Mouse (Mus musculus) kidney, embryonic 14.5 days (tissue): ENCODE measurements at regions not wholly inside any gene's neighbourhood (a gene's known extent, or its start where the extent isn't known, plus 50 kb on each side); places are given as distances from the start of the nearest gene placed in this dataset.

Source experiments
- ATAC-seq: fragments of 200-750 bp; cut with Nextera tagmentation; 2 replicates; pipeline ENCODE4 v1.8.0; 2017; ENCODE audit warnings: moderate number of reproducible peaks, mild to moderate bottlenecking, moderate TSS enrichment, moderate library complexity; ENCODE audit not compliant: low FRiP score, low TSS enrichment
- H3K27ac ChIP-seq: fragments of 300-500 bp; sonication (generic); 2 replicates; pipeline ENCODE4 v1.5.1; 2014; ENCODE audit warnings: low read depth, mild to moderate bottlenecking, low read length, moderate library complexity, mixed read lengths
- H3K27me3 ChIP-seq: fragments of 300-500 bp; sonication (generic); 2 replicates; pipeline ENCODE4 v1.6.1; 2014; ENCODE audit warnings: mild to moderate bottlenecking, low read length; ENCODE audit not compliant: control insufficient read depth, insufficient read depth
- H3K36me3 ChIP-seq: fragments of 300-500 bp; sonication (generic); 2 replicates; pipeline ENCODE4 v1.6.1; 2014; ENCODE audit warnings: low read length, mixed read lengths; ENCODE audit not compliant: control insufficient read depth, insufficient read depth
- H3K4me1 ChIP-seq: fragments of 300-500 bp; sonication (generic); 2 replicates; pipeline ENCODE4 v1.6.1; 2014; ENCODE audit warnings: low read length, mixed read lengths; ENCODE audit not compliant: control insufficient read depth, insufficient read depth
- H3K4me2 ChIP-seq: fragments of 300-500 bp; sonication (generic); replicated peaks from 2 replicates; pipeline ENCODE4 v1.6.1; 2014; ENCODE audit warnings: low read depth, mild to moderate bottlenecking, low read length
- H3K4me3 ChIP-seq: fragments of 300-500 bp; sonication (generic); 2 replicates; pipeline ENCODE4 v1.5.1; 2014; ENCODE audit warnings: mild to moderate bottlenecking, low read length
- H3K9ac ChIP-seq: fragments of 300-500 bp; sonication (generic); 2 replicates; pipeline ENCODE4 v1.6.1; 2014; ENCODE audit warnings: low read depth, mild to moderate bottlenecking, low read length, moderate library complexity
- H3K9me3 ChIP-seq: fragments of 300-500 bp; sonication (generic); 2 replicates; pipeline ENCODE4 v1.6.1; 2016; ENCODE audit warnings: low read length; ENCODE audit not compliant: control insufficient read depth
- WGBS: fragments of 180-500 bp; shearing (Covaris S2); extraction: QIAGEN DNeasy Blood & Tissue Kit; methylation state at CpG from one replicate; pipeline ENCODE4 v1.1.7; 2014; 5-methylcytosine and 5-hydroxymethylcytosine counted together

DNA sequence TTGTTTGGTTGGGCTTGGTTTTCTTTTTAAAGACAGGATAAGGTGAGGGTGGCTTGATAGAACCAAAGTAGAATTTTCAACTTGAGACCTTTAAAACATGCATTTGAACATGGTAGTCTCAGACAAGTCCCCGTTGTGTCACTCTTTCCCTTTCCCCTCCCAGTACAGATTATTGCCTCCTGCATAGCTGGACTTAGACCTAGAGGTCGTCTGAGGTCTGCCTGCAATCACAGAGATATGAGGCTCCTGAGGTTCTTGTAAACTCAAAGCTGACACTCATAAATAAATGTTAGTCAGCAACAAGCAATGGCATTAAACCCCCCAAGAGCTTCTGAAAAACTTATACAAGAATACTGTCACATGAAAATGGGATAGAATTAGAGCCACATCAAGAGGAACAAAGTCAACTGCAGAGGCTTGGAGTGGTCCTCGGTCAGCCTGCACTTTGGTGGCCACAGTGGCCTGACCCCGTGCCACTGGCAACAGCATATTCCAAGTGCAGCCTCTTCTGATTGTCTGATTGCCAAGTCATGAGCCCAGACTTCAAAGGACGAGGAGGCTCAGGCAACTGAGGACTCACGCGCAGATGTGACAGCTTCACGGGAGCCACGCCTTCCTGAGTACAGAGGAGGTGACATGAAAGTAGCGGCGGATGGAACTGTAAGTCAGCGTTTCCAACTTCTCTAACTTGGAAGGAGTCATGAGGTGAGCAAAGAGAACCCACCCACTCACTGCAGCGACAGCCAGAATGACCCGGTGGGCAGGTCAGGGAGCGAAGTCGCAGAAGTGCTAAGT, 148.8 kb upstream of the Ado start:
- Histone ChIP-seq H3K4me3 (no peak overlapping the region), H3K4me1 (peaks cover 9% of the 10 kb centered on the region; the same call in 1 of the 2 replicates), H3K36me3 (no peaks in the 10 kb centered on the region), H3K27me3 (no peaks in the 10 kb centered on the region), H3K9ac (no peak overlapping the region), H3K27ac (no peak overlapping the region), H3K4me2 (no peak overlapping the region), H3K9me3 (no peaks in the 10 kb centered on the region)
- 58% methylated on average over 16 of the region's 16 CpGs for WGBS
- no peak for ATAC-seq

DNA sequence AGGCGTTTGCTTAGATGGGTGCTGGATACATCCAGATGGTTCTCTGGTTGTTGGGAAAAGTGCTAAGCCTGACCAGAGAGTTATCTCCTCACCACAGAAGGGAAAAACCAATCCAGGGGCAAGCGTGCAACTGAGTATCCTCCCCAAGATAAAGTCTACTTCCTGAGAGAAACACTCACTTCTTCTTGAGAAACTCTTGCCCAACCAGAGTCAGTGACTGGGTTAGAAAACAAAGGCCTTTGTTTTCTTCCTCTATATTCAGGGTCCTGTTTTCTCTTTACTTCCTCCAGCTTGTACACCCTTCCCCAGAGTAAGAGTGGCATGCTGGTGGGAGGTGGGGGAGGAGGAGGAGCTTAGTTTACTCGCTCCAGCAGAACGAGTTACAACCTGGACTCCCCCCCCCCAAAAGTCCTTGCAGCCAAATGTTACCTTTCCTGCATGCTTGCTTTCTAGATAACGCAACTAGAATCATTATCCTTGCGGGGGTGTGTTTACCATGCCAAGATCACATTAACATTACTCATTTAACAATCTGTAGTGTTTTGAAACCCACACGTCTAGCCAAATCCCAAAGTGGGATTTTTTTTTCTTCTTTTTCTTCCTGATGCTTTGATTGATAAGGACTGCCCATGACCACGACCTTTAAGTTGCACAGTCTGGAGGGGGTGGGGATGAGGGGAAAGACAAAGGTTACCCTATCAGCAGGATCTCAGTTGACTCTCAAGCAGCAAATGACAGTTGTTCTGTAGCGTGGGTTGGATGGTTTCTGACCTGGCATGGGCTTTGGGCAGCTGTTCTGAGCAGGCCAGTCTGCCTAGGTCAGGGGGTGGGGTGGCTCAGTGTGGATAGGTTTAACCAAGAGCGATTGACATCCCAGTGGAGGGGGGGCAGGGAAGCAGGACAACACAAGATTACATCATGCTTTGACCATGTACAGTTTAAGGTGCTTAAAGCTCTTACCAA, 147.4 kb upstream of the Ado start:
- Histone ChIP-seq H3K36me3 (no peaks in the 10 kb centered on the region), H3K9me3 (no peaks in the 10 kb centered on the region), H3K4me1 (peaks cover 9% of the 10 kb centered on the region; the same call in 1 of the 2 replicates), H3K4me3 (no peak overlapping the region), H3K27me3 (no peaks in the 10 kb centered on the region), H3K9ac (no peak overlapping the region), H3K4me2 (no peak overlapping the region), H3K27ac (no peak overlapping the region)
- ATAC-seq, result 0 out of 2 replicates have a peak, but pooled peaks have one; percentile 20
- WGBS, result 34% methylated on average over 10 of the region's 10 CpGs

DNA sequence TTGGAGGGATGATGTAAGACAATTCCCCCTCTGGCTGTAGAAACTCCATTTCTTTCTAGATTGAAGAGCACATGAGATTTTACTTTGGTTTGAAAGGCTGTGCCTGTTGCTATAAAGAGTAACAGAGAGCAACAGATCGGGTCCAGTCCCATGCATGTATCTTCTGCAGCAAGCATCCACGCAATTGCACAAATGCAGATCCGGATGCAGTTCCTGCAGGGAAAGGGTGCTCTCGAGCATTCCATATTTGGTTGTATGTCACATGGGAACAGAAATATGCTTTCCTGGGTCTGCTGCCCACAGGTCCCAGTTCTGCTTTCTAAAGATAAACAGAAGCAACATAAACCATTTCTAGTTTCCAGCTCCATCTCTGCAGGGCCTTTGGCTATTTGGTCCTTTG, 146.0 kb upstream of the Ado start:
- 90% methylated on average over 4 of the region's 4 CpGs for WGBS
- no peaks in the 10 kb centered on the region for H3K9me3 ChIP-seq
- no peak overlapping the region for H3K9ac ChIP-seq
- ATAC-seq, result no peak
- peaks cover 9% of the 10 kb centered on the region; the same call in 1 of the 2 replicates for H3K4me1 ChIP-seq
- no peak overlapping the region for H3K4me3 ChIP-seq
- no peak overlapping the region for H3K4me2 ChIP-seq
- no peaks in the 10 kb centered on the region for H3K36me3 ChIP-seq
- no peaks in the 10 kb centered on the region for H3K27me3 ChIP-seq
- H3K27ac ChIP-seq, result no peak overlapping the region

DNA sequence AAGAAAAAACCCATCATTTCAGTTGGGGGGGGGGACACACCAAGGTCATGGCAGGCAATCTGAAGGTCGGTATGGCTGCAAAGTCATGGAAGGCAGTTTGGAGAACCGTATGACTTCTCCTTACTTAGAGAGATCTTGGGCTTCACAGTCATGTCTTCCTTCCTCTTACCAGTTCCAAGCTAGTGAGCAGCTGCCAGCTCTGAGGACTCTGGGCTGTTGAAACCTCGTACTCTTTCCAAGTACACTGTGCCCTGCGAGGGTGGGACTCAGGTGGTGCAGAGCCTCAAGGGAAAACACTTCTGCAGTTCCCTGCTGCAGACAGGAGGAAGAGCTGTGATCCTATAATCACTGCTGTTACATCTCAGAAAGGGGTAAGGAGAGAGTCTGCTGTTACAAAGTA, 144.8 kb upstream of the Ado start:
- H3K27me3 ChIP-seq, result no peaks in the 10 kb centered on the region

DNA sequence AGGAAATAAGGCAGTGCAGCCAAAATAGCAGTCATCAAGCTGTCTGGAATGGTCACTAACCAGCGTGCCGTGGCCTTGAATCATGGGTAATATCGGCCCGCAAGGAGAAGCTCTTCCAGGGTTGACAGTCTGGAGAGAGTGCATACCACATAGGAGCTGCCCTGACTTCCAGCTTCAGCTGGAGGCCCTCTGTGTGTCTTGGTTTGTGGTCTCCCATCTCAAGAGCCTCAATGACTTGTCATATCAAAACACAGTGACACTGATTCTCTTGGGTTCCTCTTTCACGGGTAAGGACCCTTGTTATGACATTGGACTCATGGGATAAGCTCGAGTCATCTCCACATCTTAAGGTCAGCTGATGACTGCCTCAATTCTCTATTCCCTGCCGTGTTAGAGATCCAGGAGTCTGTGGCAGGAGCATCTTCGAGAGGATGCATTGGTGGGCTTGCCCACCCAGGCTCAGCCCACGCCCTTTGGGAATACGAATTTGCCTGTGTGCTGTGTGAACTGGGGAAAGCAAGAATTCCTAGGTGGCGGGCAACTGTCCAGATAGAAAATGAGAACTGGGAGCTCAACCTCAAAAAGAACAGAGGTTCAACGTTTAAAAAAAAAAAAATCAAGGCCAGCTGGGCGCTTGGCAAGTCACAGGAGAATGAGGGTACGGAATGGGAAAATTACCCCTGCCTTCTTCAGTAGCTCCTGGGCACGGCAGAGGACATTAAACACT, 141.4 kb upstream of the Ado start:
- WGBS, result 87% methylated on average over 15 of the region's 15 CpGs
- ATAC-seq, result no peak
- no peak overlapping the region for H3K4me2 ChIP-seq
- no peaks in the 10 kb centered on the region for H3K9me3 ChIP-seq
- H3K4me1 ChIP-seq, result no peaks in the 10 kb centered on the region
- H3K36me3 ChIP-seq, result no peaks in the 10 kb centered on the region
- no peak overlapping the region for H3K27ac ChIP-seq
- no peak overlapping the region for H3K9ac ChIP-seq
- H3K27me3 ChIP-seq, result no peaks in the 10 kb centered on the region
- H3K4me3 ChIP-seq, result no peak overlapping the region

More for the DNA sequence above, 144.8 kb upstream of the Ado start:
- Histone ChIP-seq H3K27ac (no peak overlapping the region), H3K9me3 (no peaks in the 10 kb centered on the region), H3K9ac (no peak overlapping the region), H3K36me3 (no peaks in the 10 kb centered on the region), H3K4me1 (peaks cover 9% of the 10 kb centered on the region; the same call in 1 of the 2 replicates), H3K4me3 (no peak overlapping the region), H3K4me2 (no peak overlapping the region)
- ATAC-seq, result no peak
- WGBS, result 82% methylated on average over 4 of the region's 4 CpGs

DNA sequence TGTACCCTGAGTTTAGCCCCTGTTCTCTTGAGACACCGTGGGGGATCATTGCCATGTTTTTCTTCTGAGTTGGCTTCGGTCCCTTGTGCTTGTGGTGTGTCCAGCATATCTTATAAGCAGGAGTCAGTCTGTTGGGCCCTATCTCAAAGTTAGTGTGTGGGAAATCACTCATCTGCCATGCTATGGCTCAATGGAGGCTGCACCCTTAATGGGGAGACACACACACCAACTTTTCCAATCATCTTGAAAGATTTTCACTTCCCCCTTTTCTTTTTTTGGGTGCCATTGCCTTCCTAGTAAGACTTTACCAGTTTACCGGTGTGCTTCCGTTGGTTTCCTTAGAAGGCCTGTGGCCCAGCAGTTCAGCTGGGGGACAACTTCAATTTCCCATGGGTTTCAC, 130.6 kb upstream of the Ado start:
- no peak overlapping the region for H3K4me2 ChIP-seq
- 99% methylated on average over 4 of the region's 4 CpGs for WGBS
- no peak for ATAC-seq
- H3K4me3 ChIP-seq, result no peak overlapping the region
- H3K27me3 ChIP-seq, result no peaks in the 10 kb centered on the region
- H3K36me3 ChIP-seq, result no peaks in the 10 kb centered on the region
- no peaks in the 10 kb centered on the region for H3K4me1 ChIP-seq
- H3K27ac ChIP-seq, result no peak overlapping the region
- H3K9me3 ChIP-seq, result no peaks in the 10 kb centered on the region
- no peak overlapping the region for H3K9ac ChIP-seq

DNA sequence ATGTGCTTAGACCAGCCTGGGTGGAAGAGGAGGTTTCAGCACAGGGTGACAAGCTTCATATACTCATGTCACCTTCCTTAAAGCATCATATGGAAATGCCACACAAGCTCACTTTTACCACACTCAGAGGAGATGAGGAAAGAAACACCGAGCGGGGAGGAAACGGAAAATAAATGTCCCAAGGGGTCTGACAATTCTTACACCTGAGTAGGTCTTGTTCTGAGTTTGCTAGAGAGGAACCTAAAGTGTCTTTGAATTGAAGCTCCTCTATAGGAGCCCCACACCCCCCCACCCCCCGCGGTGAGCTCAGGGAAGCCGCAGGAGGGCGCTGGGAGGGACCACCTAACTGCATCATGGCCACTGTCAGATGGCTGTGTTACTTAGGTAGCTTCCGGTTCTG, 124.7 kb upstream of the Ado start:
- H3K27ac ChIP-seq, result no peak overlapping the region
- 85% methylated on average over 8 of the region's 8 CpGs for WGBS
- H3K4me1 ChIP-seq, result no peaks in the 10 kb centered on the region
- no peak overlapping the region for H3K4me2 ChIP-seq
- H3K27me3 ChIP-seq, result no peaks in the 10 kb centered on the region
- no peaks in the 10 kb centered on the region for H3K9me3 ChIP-seq
- H3K36me3 ChIP-seq, result no peaks in the 10 kb centered on the region
- no peak for ATAC-seq
- H3K4me3 ChIP-seq, result no peak overlapping the region
- no peak overlapping the region for H3K9ac ChIP-seq

DNA sequence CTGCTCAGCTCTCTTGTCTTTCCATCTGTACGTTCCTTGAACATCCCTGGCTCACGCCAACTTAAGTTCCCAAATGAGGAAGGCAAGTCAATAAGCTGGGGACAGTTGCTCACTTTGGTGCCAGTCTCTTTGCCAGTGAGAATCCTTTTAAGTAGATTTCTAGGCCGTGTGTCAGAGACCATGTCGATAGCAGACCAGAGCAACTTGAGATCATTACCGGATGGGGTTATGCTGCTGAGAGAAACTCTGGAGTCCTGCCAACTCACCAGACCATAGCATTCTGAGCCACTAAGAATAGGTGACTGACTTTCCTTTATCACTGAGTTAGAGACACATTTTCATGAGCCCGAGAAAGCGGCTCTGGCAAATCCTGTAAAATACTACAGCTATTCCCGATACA, 123.5 kb upstream of the Ado start:
- Histone ChIP-seq H3K27me3 (no peaks in the 10 kb centered on the region), H3K9ac (no peak overlapping the region), H3K4me2 (no peak overlapping the region), H3K36me3 (no peaks in the 10 kb centered on the region), H3K4me1 (no peaks in the 10 kb centered on the region), H3K27ac (no peak overlapping the region), H3K4me3 (no peak overlapping the region), H3K9me3 (no peaks in the 10 kb centered on the region)
- 71% methylated on average over 8 of the region's 8 CpGs for WGBS
- peak; percentile 73; the same call in 1 of the 2 replicates for ATAC-seq
